Mouse (Mus musculus) gastrocnemius, adult 2 months (tissue): Measurements from ENCODE around the gene Wbp2nl. TPM values are rescaled to one million over a fixed set of nuclear protein-coding genes. Genes with fewer than 3 reads are reported as not detected.
A peak's percentile ranks its signal among the peaks of the same experiment; 100 is the strongest.
"Not testable (repeated sequence)": the region's sequence is repeated elsewhere in the genome, so short reads cannot be mapped to it uniquely, and the experiment has no call there.

ENCODE experiments used
- DNase-seq: peaks from one replicate; pipeline ENCODE4 v3.0.0; 2022
- H3K27ac ChIP-seq: fragments of 200-600 bp; 2 replicates; pipeline ENCODE4 v1.8.1; 2022; ENCODE audit warnings: mild to moderate bottlenecking
- H3K4me3 ChIP-seq: fragments of 200-600 bp; 2 replicates; pipeline ENCODE4 v1.8.1; 2022; ENCODE audit warnings: mild to moderate bottlenecking, moderate library complexity
- CTCF ChIP-seq: fragments of 200-600 bp; IDR thresholded peaks from 2 replicates; pipeline ENCODE4 v1.8.1; 2022; ENCODE audit warnings: antibody characterized with exemption, mild to moderate bottlenecking, moderate library complexity
- intact Hi-C: fragments of 180-260 bp; cut with DNase I; formaldehyde crosslinking; loops from one replicate; pipeline ENCODE4 v1.15.1; 2025
- total RNA-seq, 2 experiments: library from RNA; stranded (reverse); gene quantifications; 2 replicates each; pipeline ENCODE4 v1.2.3; 2021

Wbp2nl gene
- total RNA-seq, 2 experiments from 2014 or later: not detected

DNA sequence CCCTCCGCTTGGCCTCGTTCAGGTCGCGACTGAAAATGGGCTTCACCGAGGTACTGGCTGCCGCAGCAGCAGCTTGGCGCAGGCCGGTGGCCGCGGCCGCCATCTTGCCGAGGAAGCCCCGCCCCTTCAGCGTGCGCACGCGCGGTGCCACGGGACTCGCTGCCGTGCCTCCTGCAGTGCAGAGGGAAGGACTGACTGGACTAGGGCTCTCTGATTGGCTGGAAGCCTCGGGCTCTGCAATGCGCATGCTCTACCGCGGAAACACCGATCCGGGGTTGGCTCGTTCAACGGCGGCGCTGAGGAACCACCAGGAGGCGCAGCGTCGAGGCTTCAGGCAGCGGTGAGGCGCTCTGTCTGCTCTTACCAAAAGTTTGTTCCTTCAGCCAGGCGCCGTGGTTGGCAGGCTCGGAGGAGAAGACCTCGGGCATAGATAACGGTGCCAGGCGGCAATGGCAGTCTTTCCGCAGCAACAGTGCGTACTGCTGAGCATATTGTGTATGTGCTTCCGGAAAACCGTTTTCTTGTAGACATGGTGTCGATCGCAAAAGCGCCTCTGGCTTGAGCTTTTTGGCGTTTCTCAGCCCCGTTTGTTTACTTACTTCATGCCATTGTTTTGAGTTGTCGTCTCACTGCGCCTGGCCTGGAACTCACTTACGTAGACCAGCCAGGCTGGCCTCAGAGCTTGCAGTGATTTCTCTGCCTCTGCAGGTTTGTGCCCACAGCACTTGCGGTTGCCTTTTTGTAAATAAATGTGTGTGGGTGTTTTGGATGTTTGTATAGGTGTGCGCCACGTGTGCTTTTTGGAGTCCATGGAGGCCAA is 55.6 kb downstream of the Wbp2nl start, which contains the start of gene Ndufa6:
TSS of gene Ndufa6 (minus strand) at position 197 of the 820 bp plus-strand sequence.
- intact Hi-C loops: loop anchor here (2.0 kb wide), 2 partner anchors 26 to 62 kb away; partner anchors contain the start of gene Cyp2d22
- peak within 1 kb of the TSS; percentile 87 for H3K4me3 ChIP-seq
- TF ChIP-seq CTCF: no peak; the same call in 1 of the 2 replicates
- peak within 1 kb of the TSS; percentile 99 for H3K27ac ChIP-seq
- peak; percentile 99 for DNase-seq

DNA sequence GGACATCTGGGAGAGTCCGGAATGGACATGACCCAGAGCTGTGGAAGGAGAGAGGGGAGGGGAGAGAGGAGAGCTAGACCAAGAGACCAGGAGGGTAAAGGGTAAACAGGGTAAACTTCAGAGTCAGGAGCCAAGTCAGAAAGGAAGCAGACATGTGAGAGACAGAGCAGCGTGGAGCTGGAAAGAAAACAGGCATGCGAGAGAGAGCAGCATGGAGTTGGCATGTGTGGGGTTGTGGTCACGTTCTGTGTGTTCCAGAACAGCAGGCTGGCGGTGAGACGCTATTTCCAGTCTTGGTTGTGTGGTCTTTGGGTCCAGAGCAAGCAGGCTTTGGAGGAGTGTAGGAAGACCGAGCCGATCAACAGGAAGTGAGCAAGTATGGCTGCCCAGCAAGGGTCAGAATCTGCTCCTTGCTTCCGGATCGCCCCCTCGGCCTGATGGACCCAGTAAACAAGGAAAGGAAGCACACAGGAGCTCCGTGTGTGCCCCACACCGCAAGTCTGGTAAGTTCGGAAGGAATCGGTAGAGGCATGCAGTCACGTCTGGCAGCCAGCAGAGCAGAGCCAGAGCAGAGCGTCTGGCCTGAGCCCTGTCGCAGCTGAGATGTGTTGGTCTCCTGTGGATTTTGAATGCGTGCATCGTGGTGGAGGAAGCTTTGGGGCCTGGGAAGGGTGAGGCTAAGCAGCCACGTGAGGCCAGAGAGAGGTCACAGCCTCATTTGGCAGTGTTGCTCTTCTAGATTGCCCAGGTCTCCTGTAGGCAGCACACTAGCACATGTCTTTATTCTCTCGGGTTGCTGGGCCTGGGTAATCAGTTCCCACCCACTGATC is 59.9 kb downstream of the Wbp2nl start:
- Histone ChIP-seq H3K27ac (peak overlapping the region; percentile 82), H3K4me3 (peak overlapping the region; percentile 46)
- peak; percentile 49 for DNase-seq
- intact Hi-C loops: no loop called here
- no peak for TF ChIP-seq CTCF

DNA sequence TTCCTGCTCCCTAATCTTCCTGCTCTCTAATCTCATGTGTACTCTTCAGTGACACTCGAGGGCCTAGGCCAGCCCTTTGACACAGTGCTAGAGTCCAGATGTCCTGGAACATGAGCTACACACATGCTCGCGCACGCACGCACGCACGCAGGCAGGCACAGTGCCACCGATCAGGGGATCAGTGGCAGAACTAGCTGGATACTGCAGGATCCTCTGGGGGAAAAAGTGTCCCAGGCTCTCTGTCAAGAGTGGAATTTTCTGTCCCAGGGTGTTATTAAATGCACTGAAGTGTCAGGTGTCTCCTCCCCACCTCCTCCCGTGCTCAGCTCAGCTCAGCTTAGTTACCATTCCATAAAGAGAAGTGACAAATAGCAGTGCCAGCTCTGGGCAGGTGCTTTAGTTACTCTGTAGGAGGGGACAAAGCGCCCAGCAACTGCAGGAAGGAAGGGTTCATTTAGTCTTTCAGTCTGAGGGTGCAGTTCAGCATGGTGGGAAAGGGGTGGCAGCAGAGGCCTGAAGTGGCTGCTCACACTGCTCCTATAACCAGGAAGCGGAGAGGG is 62.8 kb downstream of the Wbp2nl start:
- Histone ChIP-seq H3K27ac (peak overlapping the region; percentile 94), H3K4me3 (peak overlapping the region; percentile 28)
- intact Hi-C loops: no loop called here
- DNase-seq: peak; percentile 83
- TF ChIP-seq CTCF: peak; percentile 53

DNA sequence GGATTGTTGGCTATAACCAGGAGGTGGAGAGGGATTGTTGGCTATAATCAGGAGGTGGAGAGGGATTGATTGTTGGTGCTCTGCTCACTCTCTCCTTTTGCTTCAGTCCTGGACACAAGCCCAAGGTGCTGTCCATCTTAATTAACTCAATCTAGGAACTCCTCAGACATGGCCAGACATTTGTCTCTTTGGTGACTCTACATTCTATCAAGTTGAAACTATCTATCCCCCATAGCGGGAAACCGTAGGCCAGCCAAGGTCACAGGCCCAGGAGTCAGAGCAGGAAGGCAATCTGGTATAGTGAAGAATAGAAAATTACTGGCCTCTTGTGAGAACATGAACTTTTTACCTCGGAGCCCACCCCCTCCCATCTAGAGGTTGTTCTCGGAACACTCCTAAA is 63.5 kb downstream of the Wbp2nl start:
- H3K4me3 ChIP-seq: no peak overlapping the region
- no peak for DNase-seq
- intact Hi-C loops: no loop called here
- peak overlapping the region; percentile 94 for H3K27ac ChIP-seq
- no peak for TF ChIP-seq CTCF

DNA sequence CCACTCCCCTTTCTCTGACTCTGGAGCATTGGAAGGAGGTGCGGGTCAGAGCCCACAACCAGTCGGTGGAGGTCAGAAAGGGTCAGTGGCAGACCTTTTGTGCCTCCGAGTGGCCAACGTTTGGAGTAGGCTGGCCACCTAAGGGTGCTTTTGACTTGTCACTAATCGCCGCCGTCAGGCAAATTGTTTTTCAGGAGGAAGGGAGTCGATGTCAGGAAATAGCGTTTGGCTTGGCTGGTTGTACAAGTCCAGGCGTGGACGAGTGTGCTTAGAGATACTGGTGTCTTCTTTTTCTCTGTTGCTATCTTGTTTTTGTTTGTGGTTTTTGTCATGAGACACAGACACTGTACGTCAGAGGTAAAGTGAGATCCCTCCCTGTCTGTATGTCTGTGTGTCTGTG is 65.0 kb downstream of the Wbp2nl start:
- H3K4me3 ChIP-seq, DNase-seq, H3K27ac ChIP-seq, intact Hi-C loops: not testable (repeated sequence)

Other genes with a start within 250 kb of the Wbp2nl start
- not detected for gene 4930407I10Rik, start 239.8 kb upstream of the Wbp2nl start, total RNA-seq
- gene Mei1, start 229.0 kb upstream of the Wbp2nl start, total RNA-seq: not detected
- 10 to 100 TPM; 11.8 to 12.4 TPM for gene Ccdc134, start 171.0 kb upstream of the Wbp2nl start, total RNA-seq
- 10 to 100 TPM; 11.4 to 17.4 TPM for gene Srebf2, start 151.8 kb upstream of the Wbp2nl start, total RNA-seq
- gene Shisa8, start 86.1 kb upstream of the Wbp2nl start, total RNA-seq: not detected
- gene Tnfrsf13c, start 74.6 kb upstream of the Wbp2nl start, total RNA-seq: not detected
- not detected for gene Cenpm, start 54.2 kb upstream of the Wbp2nl start, total RNA-seq
- gene 1500009C09Rik, start 46.6 kb upstream of the Wbp2nl start, total RNA-seq: not detected
- under 1 TPM; 0.41 to 0.45 TPM for gene Sept3, start 24.1 kb upstream of the Wbp2nl start, total RNA-seq
- gene Naga, start 40.0 kb downstream of the Wbp2nl start, total RNA-seq: 10 to 100 TPM; 10.5 to 10.9 TPM
- gene Pheta2, start 40.0 kb downstream of the Wbp2nl start, total RNA-seq: under 1 TPM; 0.26 to 0.61 TPM
- gene Smdt1, start 40.0 kb downstream of the Wbp2nl start, total RNA-seq: 100 to 1,000 TPM; 134 to 141 TPM
- gene Ndufa6, start 55.4 kb downstream of the Wbp2nl start, total RNA-seq: 100 to 1,000 TPM; 464 to 595 TPM
- 10 to 100 TPM; 13.1 to 16.4 TPM for gene Cyp2d22, start 81.3 kb downstream of the Wbp2nl start, total RNA-seq
- gene Cyp2d11, start 95.1 kb downstream of the Wbp2nl start, total RNA-seq: not detected
- not detected for gene Cyp2d10, start 108.2 kb downstream of the Wbp2nl start, total RNA-seq
- gene Cyp2d9, start 134.5 kb downstream of the Wbp2nl start, total RNA-seq: not detected